Mouse (Mus musculus): ENCODE data around the gene Mpped2.

Gene Mpped2

DNA sequence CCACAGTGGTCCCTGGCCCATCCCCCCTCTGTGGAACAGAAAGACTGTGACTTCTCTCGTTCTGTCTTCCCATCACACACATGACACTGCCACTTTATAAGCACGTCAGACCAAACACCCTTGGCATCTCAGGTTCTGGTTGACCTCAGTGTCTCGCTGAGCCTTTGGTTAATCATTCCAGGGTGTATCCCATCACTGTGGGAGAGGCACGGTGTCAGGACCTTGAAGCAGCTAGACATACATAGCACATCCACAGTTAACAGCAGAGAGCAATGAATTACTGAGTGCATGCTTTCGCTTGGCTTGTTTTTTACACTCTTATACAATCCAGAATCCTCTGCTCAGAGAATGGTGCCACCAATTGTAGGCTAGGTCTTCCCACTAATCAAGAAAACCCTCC is 60.6 kb downstream of the Mpped2 start:
- TF ChIP-seq GATA4 (IDR thresholded peaks at IDR 0.05; ENCODE audit: insufficient replicate concordance, low read length), result no peak

DNA sequence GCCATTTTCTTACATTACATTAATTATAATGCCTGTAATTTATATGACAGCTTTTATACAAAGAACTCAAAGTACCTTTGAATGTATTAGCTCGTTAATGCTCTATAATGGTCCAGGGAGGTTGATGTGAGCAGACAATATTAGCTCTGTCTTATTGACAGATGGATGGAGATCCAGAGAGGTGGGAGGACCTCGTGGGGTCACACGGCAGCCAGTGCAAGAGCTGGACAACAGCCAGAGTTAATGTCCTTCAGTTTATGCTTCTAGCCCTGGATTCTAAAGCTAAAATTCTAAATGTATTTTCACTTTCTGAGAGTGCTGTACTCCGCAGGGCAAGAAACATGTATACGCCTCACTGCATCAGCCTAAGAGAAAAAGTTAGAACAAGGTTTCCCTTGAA is 61.6 kb downstream of the Mpped2 start:
- no peak for TF ChIP-seq GATA4 (IDR thresholded peaks at IDR 0.05; ENCODE audit: insufficient replicate concordance, low read length)

DNA sequence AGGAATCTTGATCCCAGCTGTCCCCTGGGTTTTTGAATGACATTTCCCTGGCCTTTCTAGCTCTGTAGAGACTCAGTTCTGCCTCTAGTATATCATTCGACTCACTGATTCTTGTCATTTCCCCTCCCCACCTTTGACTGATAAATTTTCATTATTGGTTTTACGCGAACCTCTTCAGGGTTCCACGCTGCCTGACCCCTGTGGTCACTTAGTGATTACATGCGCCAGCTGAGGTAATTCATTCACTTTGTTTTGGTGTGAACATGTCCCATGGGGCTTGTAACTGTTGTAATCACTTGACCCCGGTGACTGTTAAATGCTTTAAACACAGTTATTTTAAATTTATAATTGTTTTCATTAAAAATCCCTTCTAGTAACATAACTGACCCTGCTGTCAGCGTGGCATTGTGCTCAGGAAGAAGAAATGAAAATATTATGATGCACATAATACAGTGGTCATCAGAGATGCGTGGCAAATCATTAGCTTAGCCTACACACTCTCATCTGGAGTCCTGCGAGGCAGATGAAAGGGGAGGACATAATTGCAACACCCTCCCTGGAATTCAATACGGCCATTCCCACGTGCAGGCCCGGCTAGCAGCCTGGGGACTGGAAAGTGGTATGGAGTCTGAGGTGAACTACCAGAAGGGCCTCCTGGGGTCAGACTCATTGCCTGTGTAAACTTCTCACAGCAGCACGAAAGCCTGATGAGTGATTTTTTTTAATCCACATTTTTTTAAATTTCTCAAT is 63.5 kb downstream of the Mpped2 start:
- TF ChIP-seq GATA4 (IDR thresholded peaks at IDR 0.05; ENCODE audit: insufficient replicate concordance, low read length), result no peak

DNA sequence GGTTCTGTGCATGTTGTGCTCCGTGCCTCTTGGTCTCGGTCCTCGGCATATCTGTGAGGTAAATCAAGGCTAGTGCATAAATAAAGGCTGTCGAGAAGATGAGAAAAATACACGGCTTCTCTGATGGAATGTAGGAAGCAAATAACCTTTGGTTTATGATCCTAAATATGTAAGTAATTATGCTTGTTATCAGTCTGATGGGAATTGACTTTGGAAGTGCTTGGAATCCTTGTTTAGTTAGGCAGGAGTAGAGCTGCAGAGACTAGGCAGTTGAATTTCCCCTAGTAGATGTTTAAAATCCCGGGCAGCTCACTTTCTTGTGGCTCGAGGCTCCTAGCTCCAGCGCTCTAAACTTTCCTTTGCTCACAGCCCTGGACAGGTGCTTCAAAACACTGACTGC is 69.9 kb downstream of the Mpped2 start:
- no peak for TF ChIP-seq GATA4 (IDR thresholded peaks at IDR 0.05; ENCODE audit: insufficient replicate concordance, low read length)

DNA sequence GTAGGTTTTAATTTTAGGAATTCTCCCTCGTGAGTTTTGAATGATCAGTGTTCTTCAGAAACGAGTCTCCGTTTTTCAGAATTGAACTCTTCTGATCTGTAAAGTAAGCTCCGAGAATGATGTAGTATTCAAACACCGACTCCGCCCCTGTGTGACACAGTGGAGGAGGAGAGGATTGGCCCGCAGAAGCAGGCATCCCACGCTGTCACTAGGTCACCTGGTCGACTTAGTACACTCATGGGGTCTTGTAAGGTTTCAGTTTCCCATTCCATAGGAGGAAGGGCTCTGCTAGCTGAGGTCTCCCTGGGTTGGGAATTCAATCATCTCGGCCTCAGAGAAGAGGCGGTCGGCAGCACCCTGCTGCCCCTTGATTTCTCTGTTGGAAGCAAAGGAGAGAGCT is 76.2 kb downstream of the Mpped2 start:
- no peak for TF ChIP-seq GATA4 (IDR thresholded peaks at IDR 0.05; ENCODE audit: insufficient replicate concordance, low read length)

DNA sequence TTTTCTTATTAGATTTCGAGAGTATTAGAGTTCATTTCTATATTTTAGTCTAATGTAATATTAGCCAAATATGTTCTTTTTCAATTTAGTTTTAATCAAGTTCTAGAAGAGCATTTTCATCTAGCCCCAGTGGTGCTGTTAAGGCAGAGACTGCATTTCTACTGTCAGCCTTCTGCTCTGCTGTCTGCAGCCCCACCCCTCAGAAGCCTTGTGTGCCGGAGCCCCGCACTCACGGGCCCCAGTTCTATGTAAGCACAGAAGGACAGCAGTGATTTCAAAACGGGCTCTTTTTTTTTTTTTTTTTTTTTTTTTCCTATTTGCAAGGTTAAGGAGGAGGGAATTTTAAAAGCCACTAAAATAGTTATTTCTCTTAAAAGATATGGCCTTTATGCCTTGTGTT is 79.6 kb downstream of the Mpped2 start:
- no peak for TF ChIP-seq GATA4 (IDR thresholded peaks at IDR 0.05; ENCODE audit: insufficient replicate concordance, low read length)

DNA sequence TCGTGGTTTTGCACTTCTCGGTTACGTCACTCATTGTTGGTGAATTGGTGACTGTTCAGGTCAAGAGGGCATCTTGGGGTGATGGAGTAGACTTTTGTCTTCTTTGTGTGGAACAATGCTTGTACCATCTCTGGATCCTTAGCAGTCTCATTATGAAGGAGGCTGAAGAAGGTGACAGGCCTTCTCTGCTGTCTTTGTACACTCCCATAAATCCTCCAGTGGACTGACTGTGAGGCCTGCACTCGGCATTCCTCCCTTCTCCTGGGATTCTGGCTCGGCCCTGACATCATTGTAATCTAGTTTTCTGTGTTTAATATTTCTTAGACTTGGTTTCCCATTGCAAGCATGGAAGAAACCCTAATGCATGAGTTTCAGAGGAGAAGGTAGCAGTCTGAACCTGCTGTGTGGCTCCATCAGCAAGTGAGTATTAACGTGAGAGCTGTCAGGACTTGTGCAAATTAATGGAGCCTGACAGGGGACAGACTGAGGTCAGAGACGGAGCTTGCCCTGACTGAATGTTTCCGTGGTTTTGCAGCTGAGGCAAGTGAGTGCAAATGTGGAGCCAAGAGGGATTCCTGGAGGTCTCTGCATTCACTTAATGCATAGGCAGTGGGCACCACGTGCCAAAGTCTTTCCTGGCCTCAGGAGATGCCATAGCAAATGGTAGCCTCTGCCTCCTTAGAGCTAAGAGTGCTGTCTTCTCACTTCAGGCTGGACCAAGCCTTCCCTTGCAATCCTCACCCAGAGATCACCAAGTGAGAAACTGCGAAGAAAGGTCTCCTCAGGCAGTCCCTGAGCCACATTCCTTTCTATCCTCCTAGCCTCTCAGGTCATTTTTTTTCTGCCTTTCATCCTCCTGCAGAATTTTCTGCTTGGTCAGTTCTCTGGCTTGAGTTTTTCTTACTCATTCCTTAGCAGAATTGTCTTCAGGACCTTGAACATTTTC is 81.5 kb downstream of the Mpped2 start:
- no peak for TF ChIP-seq GATA4 (IDR thresholded peaks at IDR 0.05; ENCODE audit: insufficient replicate concordance, low read length)

DNA sequence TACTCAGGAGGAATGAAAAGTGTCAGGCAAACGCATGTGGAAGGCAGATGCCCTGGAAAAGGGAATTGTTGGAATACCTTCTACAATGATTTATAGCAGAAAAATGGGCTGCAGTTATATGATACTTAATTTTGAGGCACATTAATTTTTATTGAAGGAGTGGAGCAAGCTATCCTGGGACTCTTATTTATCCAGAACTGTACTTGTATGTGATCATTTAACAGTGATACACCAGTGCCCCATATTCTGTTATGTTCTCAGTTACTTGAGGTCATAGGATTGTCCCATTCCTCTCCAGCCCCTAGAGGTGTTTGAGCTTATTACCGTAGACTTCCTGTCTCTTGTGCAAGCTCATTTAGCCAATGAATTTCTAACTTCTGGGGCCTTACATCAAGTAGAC is 82.9 kb downstream of the Mpped2 start:
- TF ChIP-seq GATA4 (IDR thresholded peaks at IDR 0.05; ENCODE audit: insufficient replicate concordance, low read length), result no peak

DNA sequence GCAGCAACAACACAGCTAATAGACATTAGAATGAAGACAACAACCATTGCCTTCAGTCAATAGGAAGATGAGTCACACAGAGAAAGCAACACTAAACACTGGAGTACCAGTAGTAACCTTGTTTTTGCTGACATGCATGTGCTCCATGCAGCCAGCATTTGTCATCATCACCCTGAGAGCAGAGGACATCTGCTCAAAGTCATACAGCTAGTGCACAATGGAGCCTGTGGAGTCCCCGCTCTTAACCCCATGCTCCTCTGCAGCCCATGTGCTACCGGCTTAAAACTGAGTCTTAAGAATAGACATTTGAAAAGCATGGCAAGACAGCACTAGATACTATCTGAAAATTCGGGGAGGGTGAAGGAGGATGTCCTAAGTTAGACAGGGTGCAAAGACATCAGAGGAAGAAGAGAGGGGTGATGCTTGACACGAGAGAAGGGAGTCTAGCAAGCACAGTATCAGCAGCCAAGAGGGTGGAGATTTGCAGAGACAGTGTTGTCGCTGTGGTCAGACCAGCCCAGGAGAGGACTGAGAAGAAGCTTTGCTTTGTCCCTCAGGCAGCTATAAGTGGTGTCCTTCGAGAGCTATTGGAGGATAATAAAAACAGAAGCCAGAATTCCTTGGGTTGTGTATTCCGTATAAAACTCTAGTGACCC is 85.9 kb downstream of the Mpped2 start:
- TF ChIP-seq GATA4 (IDR thresholded peaks at IDR 0.05; ENCODE audit: insufficient replicate concordance, low read length), result no peak

DNA sequence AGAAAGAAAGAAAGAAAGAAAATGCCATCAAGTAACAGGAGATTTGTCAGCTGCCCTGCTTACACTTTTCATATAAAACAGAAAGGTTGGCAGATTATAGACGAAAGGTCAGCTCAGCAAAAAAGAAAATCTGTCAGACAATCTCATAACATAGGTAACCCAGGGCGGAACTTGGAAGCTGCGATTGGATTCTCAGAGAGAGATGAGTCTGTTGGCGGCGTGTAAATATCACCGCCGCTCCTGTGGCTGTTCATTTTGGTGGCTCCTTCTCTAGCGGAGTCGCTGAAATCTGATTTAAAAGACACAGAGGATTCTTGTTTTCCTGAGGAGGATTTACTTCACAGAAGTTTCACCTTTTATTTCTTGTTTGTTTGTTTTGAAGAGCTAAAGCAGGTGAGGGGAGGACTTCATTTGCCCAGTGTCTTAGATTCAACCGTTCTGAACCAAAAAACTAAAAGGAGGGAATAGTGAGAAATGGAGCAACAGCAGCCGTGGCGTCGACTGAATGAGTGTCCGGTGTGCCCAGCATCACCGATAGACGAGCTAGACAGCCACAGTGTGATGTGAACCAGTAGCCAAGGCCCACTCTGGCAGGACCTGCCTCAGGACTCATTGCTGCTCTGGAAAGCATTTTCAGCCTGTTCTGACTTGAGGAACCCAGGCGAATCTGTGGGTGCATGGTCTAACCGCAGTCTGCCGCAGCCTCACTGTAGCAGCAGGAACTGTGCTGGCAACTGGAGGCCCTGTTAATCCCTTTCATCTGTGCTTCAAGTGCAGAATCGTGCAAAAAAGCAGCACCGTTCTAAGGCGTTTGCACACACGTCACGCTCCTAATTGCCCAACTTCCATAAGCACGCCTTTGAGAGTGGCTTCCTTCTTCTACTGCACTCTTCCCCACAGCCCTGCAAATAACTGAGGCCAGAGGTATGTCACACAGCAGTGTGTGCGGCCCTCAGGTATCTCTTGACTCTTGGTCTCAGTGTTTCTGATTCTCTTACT is 88.4 kb downstream of the Mpped2 start:
- TF ChIP-seq GATA4 (IDR thresholded peaks at IDR 0.05; ENCODE audit: insufficient replicate concordance, low read length), result no peak

DNA sequence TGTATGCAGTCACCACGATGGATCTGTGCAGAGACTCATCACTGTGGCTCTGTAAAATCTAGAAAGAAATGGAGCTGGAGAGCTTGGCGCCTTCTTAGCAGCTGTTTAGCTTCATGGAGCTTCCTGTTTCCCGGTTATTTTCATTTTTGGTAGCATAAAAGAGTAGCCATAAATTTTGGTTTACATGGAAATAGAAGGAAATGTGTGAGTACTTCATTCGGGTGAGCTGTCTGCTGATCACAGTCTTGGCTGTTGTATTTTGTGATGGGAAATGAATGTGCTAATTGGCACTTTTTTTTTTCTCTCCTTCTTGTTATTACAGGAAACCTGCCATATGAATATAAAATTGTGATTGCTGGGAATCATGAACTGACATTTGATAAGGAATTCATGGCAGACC is 90.2 kb downstream of the Mpped2 start:
- TF ChIP-seq GATA4 (IDR thresholded peaks at IDR 0.05; ENCODE audit: insufficient replicate concordance, low read length), result no peak

DNA sequence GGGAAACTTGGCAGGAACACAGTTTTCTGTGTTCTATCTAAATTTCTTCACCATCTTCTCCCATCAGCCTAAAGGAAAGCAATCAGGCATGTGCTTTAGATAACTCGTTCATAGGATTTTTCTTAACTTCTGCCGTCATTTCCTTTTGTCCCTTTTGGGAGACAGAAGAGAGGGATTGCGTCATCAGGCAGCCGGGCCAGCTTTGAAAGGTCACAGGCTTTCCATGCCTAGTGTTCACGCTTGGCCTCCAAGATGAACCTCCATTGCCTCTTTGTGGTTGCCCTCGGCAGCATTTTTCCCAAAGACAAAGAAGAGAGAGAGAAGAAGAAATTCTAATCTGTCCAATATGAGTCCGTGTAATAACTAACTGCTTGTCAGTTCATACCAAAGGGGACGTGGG is 95.0 kb downstream of the Mpped2 start:
- TF ChIP-seq GATA4 (IDR thresholded peaks at IDR 0.05; ENCODE audit: insufficient replicate concordance, low read length), result no peak

DNA sequence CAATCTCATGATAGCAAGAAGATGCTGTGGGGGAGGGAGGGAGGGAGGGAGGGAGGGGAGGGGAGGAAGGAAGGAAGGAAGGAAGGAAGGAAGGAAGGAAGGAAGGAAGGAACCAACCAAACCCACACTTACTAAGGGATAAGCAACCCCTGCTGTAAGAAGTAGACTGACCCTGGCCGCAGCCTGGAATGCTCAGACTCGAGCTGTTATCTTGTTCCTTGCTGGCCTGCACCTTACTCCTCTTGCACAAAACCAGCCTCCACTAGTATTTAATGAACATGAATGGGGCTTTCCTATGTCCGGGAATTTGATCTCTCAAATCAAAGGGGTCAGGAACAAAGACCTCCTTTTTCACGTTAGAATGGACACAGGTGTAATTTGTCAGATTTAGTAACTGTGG is 95.5 kb downstream of the Mpped2 start:
- no peak for TF ChIP-seq GATA4 (IDR thresholded peaks at IDR 0.05; ENCODE audit: insufficient replicate concordance, low read length)

DNA sequence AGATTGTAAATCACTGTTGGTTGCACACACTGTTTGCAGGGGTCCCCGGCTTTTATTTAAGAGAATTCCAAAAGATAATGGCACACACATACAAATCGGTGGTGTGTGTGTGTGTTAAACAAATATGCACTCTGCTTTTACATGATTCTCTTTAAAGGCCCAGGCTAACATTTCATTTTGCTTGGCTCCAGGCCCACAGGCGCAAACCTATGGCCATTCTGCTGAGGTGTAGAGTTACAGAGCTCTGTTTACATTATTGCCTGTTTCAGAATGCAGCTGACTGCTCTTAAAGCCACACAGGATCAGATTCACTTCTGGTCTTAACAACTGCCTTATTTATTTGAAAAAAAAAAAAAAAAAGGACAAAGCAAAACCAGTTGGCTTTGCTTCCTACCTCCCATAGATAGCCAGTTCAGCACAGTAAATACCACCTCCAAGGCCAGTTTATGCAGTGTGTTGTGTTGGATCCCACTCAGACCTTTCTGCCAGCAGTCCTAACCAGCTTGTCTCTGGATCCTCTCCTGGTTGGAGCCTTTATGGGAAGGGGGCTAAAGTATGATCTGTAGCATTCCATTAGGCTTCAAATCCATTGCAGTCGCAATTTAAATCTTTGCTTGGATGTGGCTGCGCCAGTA is 96.7 kb downstream of the Mpped2 start:
- no peak for TF ChIP-seq GATA4 (IDR thresholded peaks at IDR 0.05; ENCODE audit: insufficient replicate concordance, low read length)

All from liver, adult (tissue).